Mouse (Mus musculus) kidney, postnatal 10 days (tissue): Measurements from ENCODE around the gene Bche.

ENCODE experiments used
- DNase-seq: peaks from one replicate; pipeline ENCODE4 v3.0.0; 2021; ENCODE audit warnings: mixed read lengths

Bche gene

GRCm38 (mm10) chr3:73708410-73708714, at the start of gene Bche:
Bche (minus strand) TSS chr3:73708415.
- no peak for DNase-seq

- no peak for DNase-seq
Observed at GRCm38 (mm10) chr3:73741998-73742397, 33.8 kb upstream of the Bche start.

GRCm38 (mm10) chr3:73731677-73732076, 23.5 kb upstream of the Bche start:
- DNase-seq, result no peak

- DNase-seq, result no peak
Observed at GRCm38 (mm10) chr3:73729511-73729910, 21.3 kb upstream of the Bche start.

- no peak for DNase-seq
Observed at GRCm38 (mm10) chr3:73725711-73726110, 17.5 kb upstream of the Bche start.

GRCm38 (mm10) chr3:73724869-73725268, 16.7 kb upstream of the Bche start:
- no peak for DNase-seq

- no peak for DNase-seq
Observed at GRCm38 (mm10) chr3:73717610-73718284, 9.5 kb upstream of the Bche start.

- peak; percentile 6 for DNase-seq
Observed at GRCm38 (mm10) chr3:73709871-73710270, 1.7 kb upstream of the Bche start.

- peak; percentile 81 for DNase-seq
Observed at GRCm38 (mm10) chr3:73707461-73708409, 480 bp downstream of the Bche start.

- no peak for DNase-seq
Observed at GRCm38 (mm10) chr3:73706544-73706943, 1.7 kb downstream of the Bche start.

- no peak for DNase-seq
Observed at GRCm38 (mm10) chr3:73698889-73699288, 9.3 kb downstream of the Bche start.

GRCm38 (mm10) chr3:73673333-73673732, 34.9 kb downstream of the Bche start:
- no peak for DNase-seq

GRCm38 (mm10) chr3:73668172-73668571, 40.0 kb downstream of the Bche start:
- peak; percentile 5 for DNase-seq

- DNase-seq, result no peak
Observed at GRCm38 (mm10) chr3:73667245-73668131, 40.7 kb downstream of the Bche start.

GRCm38 (mm10) chr3:73650281-73650680, 57.9 kb downstream of the Bche start:
- DNase-seq, result no peak

- DNase-seq, result no peak
Observed at GRCm38 (mm10) chr3:73647064-73647463, 61.2 kb downstream of the Bche start.

- DNase-seq, result no peak
Observed at GRCm38 (mm10) chr3:73611421-73611820, 96.8 kb downstream of the Bche start.

- DNase-seq, result no peak
Observed at GRCm38 (mm10) chr3:73591757-73592533, 116.3 kb downstream of the Bche start.
